Mouse (Mus musculus): ENCODE measurements around the gene AU018091.
"Not testable (repeated sequence)": the region's sequence is repeated elsewhere in the genome, so short reads cannot be mapped to it uniquely, and the experiment has no call there.

The AU018091 gene

GRCm38 (mm10) chr7:3168925-3169324, at the start of gene AU018091:
Gene AU018091, minus strand, starts transcription at chr7:3169203.
- no peak for DNase-seq (ENCODE audit: low spot score)

GRCm38 (mm10) chr7:3217546-3218056, 48.6 kb upstream of the AU018091 start:
- DNase-seq (ENCODE audit: low spot score): no peak

- no peak for DNase-seq (ENCODE audit: low spot score)
Observed at GRCm38 (mm10) chr7:3216331-3216730, 47.3 kb upstream of the AU018091 start.

GRCm38 (mm10) chr7:3213557-3213956, 44.6 kb upstream of the AU018091 start:
- no peak for DNase-seq (ENCODE audit: low spot score)

GRCm38 (mm10) chr7:3213156-3213555, 44.2 kb upstream of the AU018091 start:
- no peak for DNase-seq (ENCODE audit: low spot score)

GRCm38 (mm10) chr7:3212002-3212790, 43.2 kb upstream of the AU018091 start:
- DNase-seq (ENCODE audit: low spot score): no peak

- no peak for DNase-seq (ENCODE audit: low spot score)
Observed at GRCm38 (mm10) chr7:3211518-3211917, 42.5 kb upstream of the AU018091 start.

- no peak for DNase-seq (ENCODE audit: low spot score)
Observed at GRCm38 (mm10) chr7:3210605-3211004, 41.6 kb upstream of the AU018091 start.

- DNase-seq (ENCODE audit: low spot score): no peak
Observed at GRCm38 (mm10) chr7:3206520-3206919, 37.5 kb upstream of the AU018091 start.

- no peak for DNase-seq (ENCODE audit: low spot score)
Observed at GRCm38 (mm10) chr7:3204628-3205027, 35.6 kb upstream of the AU018091 start.

GRCm38 (mm10) chr7:3203890-3204289, 34.9 kb upstream of the AU018091 start:
- no peak for DNase-seq (ENCODE audit: low spot score)

- DNase-seq (ENCODE audit: low spot score): no peak
Observed at GRCm38 (mm10) chr7:3201134-3201705, 32.2 kb upstream of the AU018091 start.

- no peak for DNase-seq (ENCODE audit: low spot score)
Observed at GRCm38 (mm10) chr7:3198884-3199283, 29.9 kb upstream of the AU018091 start.

GRCm38 (mm10) chr7:3195850-3196249, 26.8 kb upstream of the AU018091 start:
- DNase-seq (ENCODE audit: low spot score): no peak

GRCm38 (mm10) chr7:3194531-3194930, 25.5 kb upstream of the AU018091 start:
- no peak for DNase-seq (ENCODE audit: low spot score)

- no peak for DNase-seq (ENCODE audit: low spot score)
Observed at GRCm38 (mm10) chr7:3193905-3194304, 24.9 kb upstream of the AU018091 start.

- DNase-seq (ENCODE audit: low spot score): no peak
Observed at GRCm38 (mm10) chr7:3193049-3193632, 24.1 kb upstream of the AU018091 start.

GRCm38 (mm10) chr7:3191971-3192498, 23.0 kb upstream of the AU018091 start:
- no peak for DNase-seq (ENCODE audit: low spot score)

GRCm38 (mm10) chr7:3186726-3187125, 17.7 kb upstream of the AU018091 start:
- not testable (repeated sequence) for DNase-seq (ENCODE audit: low spot score)

- no peak for DNase-seq (ENCODE audit: low spot score)
Observed at GRCm38 (mm10) chr7:3186136-3186535, 17.1 kb upstream of the AU018091 start.

- no peak for DNase-seq (ENCODE audit: low spot score)
Observed at GRCm38 (mm10) chr7:3184394-3184793, 15.4 kb upstream of the AU018091 start.

GRCm38 (mm10) chr7:3180958-3181357, 12.0 kb upstream of the AU018091 start:
- not testable (repeated sequence) for DNase-seq (ENCODE audit: low spot score)

GRCm38 (mm10) chr7:3168296-3168695, 707 bp downstream of the AU018091 start:
- no peak for DNase-seq (ENCODE audit: low spot score)

Measured in T-cell, adult 2 months (primary cell).